Mouse (Mus musculus) stomach, embryonic 15.5 days (tissue): ENCODE data around the gene Arhgap19. TPM values are rescaled to one million over a fixed set of nuclear protein-coding genes. Genes with fewer than 3 reads are reported as not detected.

Experiments
- ATAC-seq: fragments of 200-750 bp; cut with Nextera tagmentation; 2 replicates; pipeline ENCODE4 v1.8.0; 2017; ENCODE audit warnings: low read depth, moderate number of reproducible peaks, moderate TSS enrichment; ENCODE audit not compliant: insufficient read depth, low FRiP score
- H3K27ac ChIP-seq: fragments of 300-500 bp; sonication (generic); 2 replicates; pipeline ENCODE4 v1.5.1; 2015; ENCODE audit warnings: mild to moderate bottlenecking, inconsistent platforms
- H3K27me3 ChIP-seq: fragments of 300-500 bp; sonication (generic); replicated peaks from 2 replicates; pipeline ENCODE4 v1.6.1; 2015; ENCODE audit warnings: inconsistent platforms
- H3K36me3 ChIP-seq: fragments of 300-500 bp; sonication (generic); 2 replicates; pipeline ENCODE4 v1.6.1; 2015; ENCODE audit warnings: inconsistent platforms
- H3K4me1 ChIP-seq: fragments of 300-500 bp; sonication (generic); 2 replicates; pipeline ENCODE4 v1.6.1; 2015; ENCODE audit warnings: inconsistent platforms
- H3K4me2 ChIP-seq: fragments of 300-500 bp; sonication (generic); 2 replicates; pipeline ENCODE4 v1.6.1; 2015; ENCODE audit warnings: mild to moderate bottlenecking, inconsistent platforms
- H3K4me3 ChIP-seq: fragments of 300-500 bp; sonication (generic); replicated peaks from 2 replicates; pipeline ENCODE4 v1.5.1; 2015; ENCODE audit warnings: inconsistent platforms
- H3K9ac ChIP-seq: fragments of 300-500 bp; sonication (generic); 2 replicates; pipeline ENCODE4 v1.6.1; 2015; ENCODE audit warnings: inconsistent platforms
- H3K9me3 ChIP-seq: fragments of 300-500 bp; sonication (generic); 2 replicates; pipeline ENCODE4 v1.6.1; 2016; ENCODE audit warnings: inconsistent platforms
- WGBS: fragments of 180-500 bp; shearing (Covaris S2); methylation state at CpG from one replicate; pipeline ENCODE4 v1.1.7; 2015; 5-methylcytosine and 5-hydroxymethylcytosine counted together
- polyA plus RNA-seq: library from polyadenylated mRNA; unstranded; fragments of >200 nt; fragmentation: Nextera tagmentation; extraction: Ambion mirVana; gene quantifications from 2 replicates; pipeline ENCODE4 v1.2.1, GENCODE M21; 2015

Arhgap19 gene
- polyA plus RNA-seq, 1 experiment from 2014 or later: 19.1 TPM

GRCm38 (mm10) chr19:41841105-41841750 is 39.4 kb upstream of the Arhgap19 start:
- WGBS: 74% methylated on average over 7 of the region's 7 CpGs
- no peak overlapping the region for H3K27ac ChIP-seq
- H3K4me1 ChIP-seq: peaks cover 8% of the 10 kb centered on the region
- no peak overlapping the region for H3K9ac ChIP-seq
- no peaks in the 10 kb centered on the region for H3K36me3 ChIP-seq
- no peak for ATAC-seq
- H3K9me3 ChIP-seq: no peaks in the 10 kb centered on the region
- no peak overlapping the region for H3K4me2 ChIP-seq
- no peaks in the 10 kb centered on the region for H3K27me3 ChIP-seq
- H3K4me3 ChIP-seq: no peak overlapping the region

- Histone ChIP-seq H3K27me3 (no peaks in the 10 kb centered on the region), H3K27ac (peak overlapping the region; percentile 3; the same call in 1 of the 2 replicates), H3K4me2 (no peak overlapping the region), H3K4me3 (no peak overlapping the region), H3K9me3 (no peaks in the 10 kb centered on the region), H3K9ac (no peak overlapping the region), H3K4me1 (peaks cover 9% of the 10 kb centered on the region; the same call in 1 of the 2 replicates), H3K36me3 (no peaks in the 10 kb centered on the region)
- ATAC-seq: no peak
- WGBS: 91% methylated on average over 3 of the region's 3 CpGs
These were observed 37.8 kb upstream of the Arhgap19 start for GRCm38 (mm10) chr19:41839685-41840084.

- no peaks in the 10 kb centered on the region for H3K27me3 ChIP-seq
- peak; percentile 8; the same call in 1 of the 2 replicates for ATAC-seq
- H3K9ac ChIP-seq: no peak overlapping the region
- peaks cover 9% of the 10 kb centered on the region; the same call in 1 of the 2 replicates for H3K4me1 ChIP-seq
- 20% methylated on average over 6 of the region's 6 CpGs for WGBS
- peak overlapping the region; percentile 37; the same call in 1 of the 2 replicates for H3K4me2 ChIP-seq
- peak overlapping the region; percentile 80 for H3K27ac ChIP-seq
- H3K9me3 ChIP-seq: no peaks in the 10 kb centered on the region
- H3K4me3 ChIP-seq: no peak overlapping the region
- no peaks in the 10 kb centered on the region for H3K36me3 ChIP-seq
These were observed 37.0 kb upstream of the Arhgap19 start for GRCm38 (mm10) chr19:41838808-41839207.

- Histone ChIP-seq H3K27me3 (0 out of 2 replicates have a peak, but pooled peaks cover 3% of the 10 kb centered on the region), H3K4me2 (peak overlapping the region; percentile 37), H3K36me3 (no peaks in the 10 kb centered on the region), H3K4me3 (no peak overlapping the region), H3K27ac (peak overlapping the region; percentile 80), H3K4me1 (peaks cover 9% of the 10 kb centered on the region; the same call in 1 of the 2 replicates), H3K9me3 (no peaks in the 10 kb centered on the region), H3K9ac (no peak overlapping the region)
- ATAC-seq: peak; percentile 59
- WGBS: 36% methylated on average over 4 of the region's 4 CpGs
These were observed 36.0 kb upstream of the Arhgap19 start for GRCm38 (mm10) chr19:41837917-41838261.

GRCm38 (mm10) chr19:41837194-41837916 is 35.5 kb upstream of the Arhgap19 start:
- H3K27ac ChIP-seq: peak overlapping the region; percentile 80
- peak; percentile 28; the same call in 1 of the 2 replicates for ATAC-seq
- H3K27me3 ChIP-seq: 0 out of 2 replicates have a peak, but pooled peaks cover 4% of the 10 kb centered on the region
- no peak overlapping the region for H3K9ac ChIP-seq
- no peak overlapping the region for H3K4me3 ChIP-seq
- H3K4me1 ChIP-seq: peaks cover 9% of the 10 kb centered on the region; the same call in 1 of the 2 replicates
- WGBS: 39% methylated on average over 9 of the region's 9 CpGs
- H3K9me3 ChIP-seq: no peaks in the 10 kb centered on the region
- peak overlapping the region; percentile 37 for H3K4me2 ChIP-seq
- H3K36me3 ChIP-seq: no peaks in the 10 kb centered on the region

GRCm38 (mm10) chr19:41836719-41837118 is 34.9 kb upstream of the Arhgap19 start:
- WGBS: 46% methylated on average over 3 of the region's 3 CpGs
- H3K27ac ChIP-seq: peak overlapping the region; percentile 80; the same call in 1 of the 2 replicates

GRCm38 (mm10) chr19:41835816-41836215 is 34.0 kb upstream of the Arhgap19 start:
- no peak overlapping the region for H3K4me3 ChIP-seq
- 3% methylated on average over 6 of the region's 6 CpGs for WGBS
- peak; percentile 84 for ATAC-seq
- H3K36me3 ChIP-seq: no peaks in the 10 kb centered on the region
- H3K9me3 ChIP-seq: no peaks in the 10 kb centered on the region
- H3K4me2 ChIP-seq: peak overlapping the region; percentile 19; the same call in 1 of the 2 replicates
- H3K27me3 ChIP-seq: 0 out of 2 replicates have a peak, but pooled peaks cover 4% of the 10 kb centered on the region
- no peak overlapping the region; the same call in 1 of the 2 replicates for H3K27ac ChIP-seq
- peaks cover 21% of the 10 kb centered on the region; the same call in 1 of the 2 replicates for H3K4me1 ChIP-seq
- no peak overlapping the region for H3K9ac ChIP-seq

More at GRCm38 (mm10) chr19:41836719-41837118, 34.9 kb upstream of the Arhgap19 start:
- Histone ChIP-seq H3K4me2 (no peak overlapping the region), H3K9ac (no peak overlapping the region), H3K36me3 (no peaks in the 10 kb centered on the region), H3K4me1 (peaks cover 13% of the 10 kb centered on the region; the same call in 1 of the 2 replicates), H3K27me3 (0 out of 2 replicates have a peak, but pooled peaks cover 4% of the 10 kb centered on the region), H3K4me3 (no peak overlapping the region), H3K9me3 (no peaks in the 10 kb centered on the region)
- no peak for ATAC-seq

GRCm38 (mm10) chr19:41835407-41835806 is 33.6 kb upstream of the Arhgap19 start:
- Histone ChIP-seq H3K27ac (no peak overlapping the region; the same call in 1 of the 2 replicates), H3K9me3 (no peaks in the 10 kb centered on the region), H3K9ac (no peak overlapping the region), H3K4me2 (peak overlapping the region; percentile 19; the same call in 1 of the 2 replicates), H3K4me3 (no peak overlapping the region), H3K4me1 (peaks cover 23% of the 10 kb centered on the region; the same call in 1 of the 2 replicates), H3K27me3 (0 out of 2 replicates have a peak, but pooled peaks cover 4% of the 10 kb centered on the region), H3K36me3 (no peaks in the 10 kb centered on the region)
- no peak for ATAC-seq
- 50% methylated on average over 6 of the region's 6 CpGs for WGBS

- peaks cover 23% of the 10 kb centered on the region; the same call in 1 of the 2 replicates for H3K4me1 ChIP-seq
- no peaks in the 10 kb centered on the region for H3K9me3 ChIP-seq
- no peak overlapping the region for H3K27ac ChIP-seq
- ATAC-seq: no peak
- H3K4me3 ChIP-seq: 0 out of 2 replicates have a peak overlapping the region, but pooled peaks have one; percentile 5
- H3K9ac ChIP-seq: no peak overlapping the region
- WGBS: 73% methylated on average over 13 of the region's 13 CpGs
- H3K4me2 ChIP-seq: peak overlapping the region; percentile 96; the same call in 1 of the 2 replicates
- no peaks in the 10 kb centered on the region for H3K36me3 ChIP-seq
- H3K27me3 ChIP-seq: 0 out of 2 replicates have a peak, but pooled peaks cover 4% of the 10 kb centered on the region
These were observed 30.8 kb upstream of the Arhgap19 start for GRCm38 (mm10) chr19:41832501-41833201.

GRCm38 (mm10) chr19:41831718-41832391 is 30.0 kb upstream of the Arhgap19 start:
- peak overlapping the region; percentile 70 for H3K4me3 ChIP-seq
- H3K36me3 ChIP-seq: no peaks in the 10 kb centered on the region
- peak overlapping the region; percentile 96 for H3K4me2 ChIP-seq
- WGBS: 11% methylated on average over 14 of the region's 14 CpGs
- no peaks in the 10 kb centered on the region for H3K9me3 ChIP-seq
- H3K4me1 ChIP-seq: peaks cover 19% of the 10 kb centered on the region; the same call in 1 of the 2 replicates
- no peak overlapping the region for H3K27ac ChIP-seq
- H3K9ac ChIP-seq: no peak overlapping the region
- H3K27me3 ChIP-seq: 0 out of 2 replicates have a peak, but pooled peaks cover 4% of the 10 kb centered on the region
- no peak for ATAC-seq
